Mouse (Mus musculus): ENCODE measurements at regions not wholly inside any gene's neighbourhood (a gene's known extent, or its start where the extent isn't known, plus 50 kb on each side); places are given as distances from the start of the nearest gene placed in this dataset.

GRCm38 (mm10) chr13:82909151-82909550 is 594.7 kb upstream of the Mef2c start:
- TF ChIP-seq USF1 (IDR thresholded peaks at IDR 0.05; ENCODE audit: low read depth, low read length) (no peak), ELF1 (IDR thresholded peaks at IDR 0.05; ENCODE audit: low read depth, low read length) (no peak), SMC3 (IDR thresholded peaks at IDR 0.05; ENCODE audit: low read depth, low read length) (no peak), E2F4 (IDR thresholded peaks at IDR 0.05; ENCODE audit: insufficient replicate concordance, low read depth, low read length) (no peak), ZMIZ1 (IDR thresholded peaks at IDR 0.05; ENCODE audit: low read depth, low read length) (no peak), MAFK (IDR thresholded peaks at IDR 0.05; ENCODE audit: insufficient replicate concordance, low read length) (no peak), TBP (conservative IDR thresholded peaks at IDR 0.05; ENCODE audit: low read depth, low read length) (no peak), JUN (IDR thresholded peaks at IDR 0.05; ENCODE audit: insufficient read depth, low read depth, low read length) (no peak), MAX (IDR thresholded peaks at IDR 0.05; ENCODE audit: low read length) (no peak), ETS1 (conservative IDR thresholded peaks at IDR 0.05; ENCODE audit: low read depth, low read length) (no peak), CHD2 (IDR thresholded peaks at IDR 0.05; ENCODE audit: low read length) (no peak), SIN3A (IDR thresholded peaks at IDR 0.05; ENCODE audit: low read length) (no peak), MXI1 (IDR thresholded peaks at IDR 0.05; ENCODE audit: low read depth, low read length) (no peak), CHD1 (IDR thresholded peaks at IDR 0.05; ENCODE audit: low read depth, low read length) (no peak), POLR2A (IDR thresholded peaks at IDR 0.05; ENCODE audit: low read depth, low read length) (no peak), ZC3H11A (IDR thresholded peaks at IDR 0.05; ENCODE audit: low read depth, low read length) (no peak), NELFE (IDR thresholded peaks at IDR 0.05; ENCODE audit: low read depth, low read length) (no peak)
- H3K4me2 ChIP-seq (ENCODE audit: insufficient read depth, low read depth, poor library complexity, severe bottlenecking), result no peak overlapping the region
- 0 out of 4 replicates have a peak, but pooled peaks cover 0 to 2% of the 10 kb centered on the region in 2 experiments for H3K4me1 ChIP-seq (ENCODE audit: control insufficient read depth in 1 of 2, insufficient read depth in 2 of 2)
- H3K9me3 ChIP-seq (replicated peaks; ENCODE audit: low read length), result no peaks in the 10 kb centered on the region
- H3K9ac ChIP-seq (ENCODE audit: insufficient read depth, low read depth), result no peak overlapping the region
- dilution Hi-C loops (cut with MboI; ENCODE audit: extremely low pct_ligation_motif_present, extremely low pct_unique_long_range_greater_than_20kb, low sequenced_read_pairs) (no loop called here), in situ Hi-C loops (cut with MboI; ENCODE audit: low pct_ligation_motif_present, low pct_unique_long_range_greater_than_20kb, low sequenced_read_pairs) (no loop called here)
- no peak overlapping the region for H3K4me3 ChIP-seq (replicated peaks in 1 of 3; ENCODE audit: low read depth in 2 of 3, low read length in 2 of 3, poor library complexity in 1 of 3)
- H3K27ac ChIP-seq (ENCODE audit: insufficient read depth, low read depth), result no peak overlapping the region
- no peaks in the 10 kb centered on the region for H3K36me3 ChIP-seq (replicated peaks in 1 of 2; ENCODE audit: control insufficient read depth in 1 of 2, insufficient read depth in 1 of 2, low read length in 1 of 2)
- DNase-seq (ENCODE audit: extremely low read depth), result no peak
- H3K27me3 ChIP-seq (replicated peaks), result no peaks in the 10 kb centered on the region
- no peaks in the 10 kb centered on the region for H3K79me2 ChIP-seq (replicated peaks; ENCODE audit: control insufficient read depth, extremely low read depth, insufficient read depth, poor library complexity, severe bottlenecking)

GRCm38 (mm10) chr13:82912859-82913258 is 591.0 kb upstream of the Mef2c start:
- no peaks in the 10 kb centered on the region for H3K79me2 ChIP-seq (replicated peaks; ENCODE audit: control insufficient read depth, extremely low read depth, insufficient read depth, poor library complexity, severe bottlenecking)
- no peaks in the 10 kb centered on the region for H3K9me3 ChIP-seq (replicated peaks; ENCODE audit: low read length)
- DNase-seq (ENCODE audit: extremely low read depth), result no peak
- no peak overlapping the region for H3K9ac ChIP-seq (ENCODE audit: insufficient read depth, low read depth)
- H3K36me3 ChIP-seq (replicated peaks in 1 of 2; ENCODE audit: control insufficient read depth in 1 of 2, insufficient read depth in 1 of 2, low read length in 1 of 2), result no peaks in the 10 kb centered on the region
- no peak for TF ChIP-seq NRF1 (IDR thresholded peaks at IDR 0.05; ENCODE audit: low read depth, low read length)
- TF ChIP-seq MEF2A (IDR thresholded peaks at IDR 0.05; ENCODE audit: borderline replicate concordance, low read depth, low read length), result no peak
- TF ChIP-seq IRF4 (IDR thresholded peaks at IDR 0.05; ENCODE audit: low read depth, low read length), result no peak
- TF ChIP-seq TCF12 (IDR thresholded peaks at IDR 0.05; ENCODE audit: low read depth, low read length), result no peak
- TF ChIP-seq EP300 (IDR thresholded peaks at IDR 0.05; ENCODE audit: low read length), result no peak
- TF ChIP-seq POLR2A (IDR thresholded peaks at IDR 0.05; ENCODE audit: low read depth, low read length), result no peak
- no peak for TF ChIP-seq MAFK (IDR thresholded peaks at IDR 0.05; ENCODE audit: insufficient replicate concordance, low read length)
- TF ChIP-seq ZNF384 (IDR thresholded peaks at IDR 0.05; ENCODE audit: low read depth, low read length), result no peak
- no peak for TF ChIP-seq USF1 (IDR thresholded peaks at IDR 0.05; ENCODE audit: low read depth, low read length)
- no peak for TF ChIP-seq JUND (conservative IDR thresholded peaks at IDR 0.05; ENCODE audit: low read depth, low read length)
- TF ChIP-seq MAZ (IDR thresholded peaks at IDR 0.05; ENCODE audit: low read depth, low read length), result no peak
- no peak for TF ChIP-seq ZC3H11A (IDR thresholded peaks at IDR 0.05; ENCODE audit: low read depth, low read length)
- peaks cover 2 to 13% of the 10 kb centered on the region in 2 experiments; a peak in 2 of 4 replicates for H3K4me1 ChIP-seq (ENCODE audit: control insufficient read depth in 1 of 2, insufficient read depth in 2 of 2)
- no peak overlapping the region for H3K4me3 ChIP-seq (replicated peaks in 1 of 3; ENCODE audit: low read depth in 2 of 3, low read length in 2 of 3, poor library complexity in 1 of 3)
- H3K27ac ChIP-seq (ENCODE audit: insufficient read depth, low read depth), result no peak overlapping the region
- dilution Hi-C loops (cut with MboI; ENCODE audit: extremely low pct_ligation_motif_present, extremely low pct_unique_long_range_greater_than_20kb, low sequenced_read_pairs), result no loop called here
- H3K4me2 ChIP-seq (ENCODE audit: insufficient read depth, low read depth, poor library complexity, severe bottlenecking), result no peak overlapping the region
- H3K27me3 ChIP-seq (replicated peaks), result no peaks in the 10 kb centered on the region
- in situ Hi-C loops (cut with MboI; ENCODE audit: low pct_ligation_motif_present, low pct_unique_long_range_greater_than_20kb, low sequenced_read_pairs), result no loop called here
